Mouse (Mus musculus) embryonic facial prominence, embryonic 12.5 days (tissue): ENCODE data around the gene Slc4a3. TPM values are rescaled to one million over a fixed set of nuclear protein-coding genes. Genes with fewer than 3 reads are reported as not detected.

Source experiments
- ATAC-seq: fragments of 200-750 bp; cut with Nextera tagmentation; 2 replicates; pipeline ENCODE4 v1.8.0; 2017; ENCODE audit not compliant: insufficient number of reproducible peaks, insufficient read depth, low FRiP score, low TSS enrichment
- H3K27ac ChIP-seq: fragments of 300-500 bp; sonication (generic); 2 replicates; pipeline ENCODE4 v1.5.1; 2016; ENCODE audit warnings: mild to moderate bottlenecking
- H3K27me3 ChIP-seq: fragments of 300-500 bp; sonication (generic); 2 replicates; pipeline ENCODE4 v1.6.1; 2016; ENCODE audit warnings: mild to moderate bottlenecking, moderate library complexity
- H3K36me3 ChIP-seq: fragments of 300-500 bp; sonication (generic); 2 replicates; pipeline ENCODE4 v1.6.1; 2016; ENCODE audit warnings: mild to moderate bottlenecking
- H3K4me1 ChIP-seq: fragments of 300-500 bp; sonication (generic); 2 replicates; pipeline ENCODE4 v1.6.1; 2016
- H3K4me2 ChIP-seq: fragments of 300-500 bp; sonication (generic); replicated peaks from 2 replicates; pipeline ENCODE4 v1.6.1; 2016; ENCODE audit warnings: mild to moderate bottlenecking, moderate library complexity
- H3K4me3 ChIP-seq: fragments of 300-500 bp; sonication (generic); 2 replicates; pipeline ENCODE4 v1.5.1; 2016; ENCODE audit warnings: mild to moderate bottlenecking
- H3K9ac ChIP-seq: fragments of 300-500 bp; sonication (generic); 2 replicates; pipeline ENCODE4 v1.6.1; 2016; ENCODE audit warnings: mild to moderate bottlenecking, moderate library complexity
- H3K9me3 ChIP-seq: fragments of 300-500 bp; sonication (generic); 2 replicates; pipeline ENCODE4 v1.6.1; 2016; ENCODE audit warnings: mild to moderate bottlenecking, moderate library complexity
- WGBS: fragments of 180-500 bp; shearing (Covaris S2); methylation state at CpG from one replicate; pipeline ENCODE4 v1.1.7; 2016; 5-methylcytosine and 5-hydroxymethylcytosine counted together
- polyA plus RNA-seq: library from polyadenylated mRNA; unstranded; fragments of >200 nt; fragmentation: Nextera tagmentation; extraction: Ambion mirVana; gene quantifications from 2 replicates; pipeline ENCODE4 v1.2.1, GENCODE M21; 2016

Gene Slc4a3
- polyA plus RNA-seq, 1 experiment from 2014 or later: 33.7 TPM

- H3K4me1 ChIP-seq: peaks cover 24% of the 10 kb centered on the region
These were observed 36.5 kb upstream of the Slc4a3 start for GRCm38 (mm10) chr1:75509586-75509985.

GRCm38 (mm10) chr1:75510154-75510553, 35.9 kb upstream of the Slc4a3 start:
- no peak for ATAC-seq
- H3K4me2 ChIP-seq: no peak overlapping the region
- H3K27ac ChIP-seq: no peak overlapping the region
- H3K27me3 ChIP-seq: no peaks in the 10 kb centered on the region
- H3K4me1 ChIP-seq: peaks cover 18% of the 10 kb centered on the region
- no peaks in the 10 kb centered on the region for H3K36me3 ChIP-seq
- no peaks in the 10 kb centered on the region for H3K9me3 ChIP-seq
- H3K9ac ChIP-seq: no peak overlapping the region
- H3K4me3 ChIP-seq: no peak overlapping the region
- WGBS: 74% methylated on average over 5 of the region's 5 CpGs

More at GRCm38 (mm10) chr1:75509586-75509985, 36.5 kb upstream of the Slc4a3 start:
- no peak overlapping the region for H3K4me3 ChIP-seq
- H3K4me2 ChIP-seq: no peak overlapping the region
- H3K27me3 ChIP-seq: no peaks in the 10 kb centered on the region
- no peak overlapping the region for H3K27ac ChIP-seq
- no peaks in the 10 kb centered on the region for H3K9me3 ChIP-seq
- ATAC-seq: no peak
- H3K9ac ChIP-seq: no peak overlapping the region
- H3K36me3 ChIP-seq: no peaks in the 10 kb centered on the region
- WGBS: 52% methylated on average over 20 of the region's 20 CpGs

- Histone ChIP-seq H3K9me3 (no peaks in the 10 kb centered on the region), H3K4me3 (no peak overlapping the region), H3K4me1 (peaks cover 16% of the 10 kb centered on the region), H3K36me3 (no peaks in the 10 kb centered on the region), H3K4me2 (no peak overlapping the region), H3K27ac (peak overlapping the region; percentile 26; the same call in 1 of the 2 replicates), H3K9ac (no peak overlapping the region), H3K27me3 (no peaks in the 10 kb centered on the region)
- WGBS: 43% methylated on average over 4 of the region's 4 CpGs
- ATAC-seq: no peak
These were observed 34.4 kb upstream of the Slc4a3 start for GRCm38 (mm10) chr1:75511437-75512210.

- no peaks in the 10 kb centered on the region for H3K36me3 ChIP-seq
- 84% methylated on average over 3 of the region's 3 CpGs for WGBS
- H3K9ac ChIP-seq: no peak overlapping the region
- H3K9me3 ChIP-seq: no peaks in the 10 kb centered on the region
- no peak overlapping the region for H3K4me2 ChIP-seq
- no peak overlapping the region for H3K4me3 ChIP-seq
- H3K27me3 ChIP-seq: no peaks in the 10 kb centered on the region
- no peak for ATAC-seq
- no peak overlapping the region for H3K27ac ChIP-seq
- H3K4me1 ChIP-seq: peaks cover 6% of the 10 kb centered on the region; the same call in 1 of the 2 replicates
These were observed 33.5 kb upstream of the Slc4a3 start for GRCm38 (mm10) chr1:75512550-75512949.

- H3K36me3 ChIP-seq: no peaks in the 10 kb centered on the region
- no peaks in the 10 kb centered on the region for H3K27me3 ChIP-seq
- H3K27ac ChIP-seq: no peak overlapping the region
- no peak overlapping the region for H3K4me2 ChIP-seq
- H3K4me1 ChIP-seq: peaks cover 5% of the 10 kb centered on the region; the same call in 1 of the 2 replicates
- ATAC-seq: no peak
- no peak overlapping the region for H3K9ac ChIP-seq
- no peak overlapping the region for H3K4me3 ChIP-seq
- WGBS: 67% methylated on average over 15 of the region's 15 CpGs
- H3K9me3 ChIP-seq: no peaks in the 10 kb centered on the region
These were observed 29.2 kb upstream of the Slc4a3 start for GRCm38 (mm10) chr1:75516703-75517380.

GRCm38 (mm10) chr1:75517984-75518383, 28.1 kb upstream of the Slc4a3 start:
- Histone ChIP-seq H3K4me2 (no peak overlapping the region), H3K4me1 (peaks cover 5% of the 10 kb centered on the region; the same call in 1 of the 2 replicates), H3K27ac (peak overlapping the region; percentile 67), H3K9me3 (no peaks in the 10 kb centered on the region), H3K9ac (no peak overlapping the region), H3K36me3 (no peaks in the 10 kb centered on the region), H3K4me3 (no peak overlapping the region), H3K27me3 (no peaks in the 10 kb centered on the region)
- WGBS: 47% methylated on average over 4 of the region's 4 CpGs
- ATAC-seq: no peak

DNA sequence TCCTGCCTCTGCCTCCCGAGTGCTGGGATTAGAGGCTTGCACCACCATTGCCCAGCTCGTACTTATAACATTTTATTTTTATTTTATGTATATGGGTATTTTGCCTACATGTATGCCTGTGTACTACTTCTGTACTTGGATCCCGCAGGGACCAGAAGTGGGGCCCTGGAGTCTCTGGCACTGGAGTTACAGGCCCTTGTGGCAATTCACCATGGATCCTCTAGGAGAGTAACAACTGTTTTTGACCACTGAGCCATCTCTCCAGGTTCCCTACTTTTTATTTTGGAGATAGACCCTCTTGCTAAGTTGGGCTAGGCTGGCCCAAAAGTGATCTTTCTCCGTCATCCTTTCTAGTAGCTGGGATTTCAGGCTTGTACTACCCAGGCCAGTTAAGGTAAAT, 27.6 kb upstream of the Slc4a3 start:
- H3K4me3 ChIP-seq: no peak overlapping the region
- ATAC-seq: no peak
- no peaks in the 10 kb centered on the region for H3K36me3 ChIP-seq
- no peaks in the 10 kb centered on the region for H3K9me3 ChIP-seq
- no peaks in the 10 kb centered on the region for H3K27me3 ChIP-seq
- H3K4me2 ChIP-seq: no peak overlapping the region
- no peak overlapping the region for H3K9ac ChIP-seq
- WGBS: 94% methylated on average over 4 of the region's 4 CpGs
- peak overlapping the region; percentile 67 for H3K27ac ChIP-seq
- peaks cover 5% of the 10 kb centered on the region; the same call in 1 of the 2 replicates for H3K4me1 ChIP-seq

GRCm38 (mm10) chr1:75519576-75519975, 26.5 kb upstream of the Slc4a3 start:
- no peaks in the 10 kb centered on the region for H3K9me3 ChIP-seq
- H3K9ac ChIP-seq: no peak overlapping the region
- peak overlapping the region; percentile 67 for H3K27ac ChIP-seq
- H3K4me2 ChIP-seq: no peak overlapping the region
- peaks cover 5% of the 10 kb centered on the region; the same call in 1 of the 2 replicates for H3K4me1 ChIP-seq
- 70% methylated on average over 5 of the region's 5 CpGs for WGBS
- H3K36me3 ChIP-seq: no peaks in the 10 kb centered on the region
- H3K4me3 ChIP-seq: no peak overlapping the region
- ATAC-seq: no peak
- no peaks in the 10 kb centered on the region for H3K27me3 ChIP-seq

GRCm38 (mm10) chr1:75521321-75522031, 24.6 kb upstream of the Slc4a3 start, which contains the start of gene Stk11ip:
Gene Stk11ip (plus strand): TSS chr1:75521529.
- H3K36me3 ChIP-seq: 0 out of 2 replicates have a peak, but pooled peaks cover 11% of the 10 kb centered on the region
- H3K27me3 ChIP-seq: no peaks in the 10 kb centered on the region
- under 1% methylated on average over 46 of the region's 46 CpGs for WGBS
- H3K4me3 ChIP-seq: peak within 1 kb of the TSS; percentile 66
- H3K9me3 ChIP-seq: no peaks in the 10 kb centered on the region
- H3K27ac ChIP-seq: peak within 1 kb of the TSS; percentile 95
- H3K4me1 ChIP-seq: peaks cover 5% of the 10 kb centered on the region; the same call in 1 of the 2 replicates
- ATAC-seq: peak; percentile 94
- H3K9ac ChIP-seq: peak within 1 kb of the TSS; percentile 44
- H3K4me2 ChIP-seq: peak within 1 kb of the TSS; percentile 66

GRCm38 (mm10) chr1:75524679-75525078, 21.4 kb upstream of the Slc4a3 start:
- Histone ChIP-seq H3K27ac (no peak overlapping the region), H3K9me3 (no peaks in the 10 kb centered on the region), H3K4me3 (no peak overlapping the region), H3K36me3 (peaks cover 38% of the 10 kb centered on the region), H3K4me1 (no peaks in the 10 kb centered on the region; the same call in 1 of the 2 replicates), H3K9ac (no peak overlapping the region), H3K27me3 (no peaks in the 10 kb centered on the region), H3K4me2 (no peak overlapping the region)
- WGBS: 85% methylated on average over 7 of the region's 7 CpGs
- ATAC-seq: no peak

DNA sequence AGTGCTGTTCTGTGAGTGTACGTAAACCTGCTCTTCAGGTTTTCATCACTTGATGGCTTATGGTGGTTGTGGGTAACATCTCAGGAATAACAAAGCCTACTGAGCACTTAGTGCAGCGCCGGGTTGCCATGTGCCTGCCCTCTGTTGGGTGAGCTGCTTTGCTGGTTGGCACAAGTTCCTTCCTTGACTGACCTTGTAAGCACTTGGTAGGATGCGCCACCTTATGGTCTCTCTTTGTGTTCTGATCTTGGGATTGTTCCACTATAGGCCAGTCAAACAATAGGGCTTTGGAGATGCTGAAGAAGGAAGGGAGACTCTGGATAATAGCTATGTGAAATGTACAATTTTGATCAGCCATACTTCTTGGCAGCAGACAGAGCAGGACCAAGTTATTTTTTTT, 15.5 kb upstream of the Slc4a3 start:
- Histone ChIP-seq H3K27me3 (no peaks in the 10 kb centered on the region), H3K27ac (no peak overlapping the region), H3K9ac (no peak overlapping the region), H3K4me2 (no peak overlapping the region), H3K9me3 (no peaks in the 10 kb centered on the region), H3K36me3 (peaks cover 78% of the 10 kb centered on the region), H3K4me1 (no peaks in the 10 kb centered on the region), H3K4me3 (no peak overlapping the region)
- ATAC-seq: no peak
- WGBS: 87% methylated on average over 4 of the region's 4 CpGs
